In the genomic region with DNA sequence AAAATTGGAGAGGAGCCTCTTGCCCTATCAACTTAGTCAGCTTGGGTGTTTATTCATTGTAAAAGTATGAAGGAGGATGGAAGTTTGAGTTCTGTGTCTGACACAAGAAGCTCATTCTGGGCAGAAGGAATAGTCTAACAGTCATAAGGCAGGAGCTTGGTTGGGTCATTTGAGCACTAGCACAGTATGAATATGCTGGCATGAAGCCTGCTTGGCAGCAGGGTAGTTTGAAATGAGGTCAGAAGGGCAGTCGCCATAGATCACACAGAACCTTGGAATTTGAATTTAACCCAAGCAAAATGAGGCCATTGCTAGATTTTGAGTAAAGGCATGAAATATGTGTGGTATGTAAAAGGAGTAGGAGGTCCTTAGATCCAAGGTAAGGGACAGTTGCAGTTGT, we compare ENCODE assay signal across 26 mouse cellular contexts.
A peak's percentile ranks its signal among the peaks of the same experiment; 100 is the strongest.
DNase-seq lines count a peak whose midpoint lies in the region; ATAC-seq and TF ChIP-seq lines count a peak whose summit lies in the region.
"Had no signal": no experiment of that assay in that cellular context is flagged by ENCODE, and none has a peak within 500 bp of the region (broad histone marks: within the 10 kb centered on the region; RNA-seq: fewer than 3 reads in every experiment).

No protein-coding gene starts in this region.

- no peak for TF ChIP-seq CTCF in gastrocnemius, adult 2 months (IDR thresholded peaks at IDR 0.05)

- H3K9me3 ChIP-seq in midbrain, embryonic 15.5 days = no peaks in the 10 kb centered on the region
- H3K9me3 ChIP-seq: embryonic facial prominence, embryonic 12.5 days; forebrain, embryonic 15.5 days; G1E; heart, embryonic 15.5 days; hindbrain, embryonic 15.5 days; intestine, embryonic 15.5 days; midbrain, embryonic 13.5 days; neural tube, embryonic 13.5 days had no signal

- no peak overlapping the region for H3K4me3 ChIP-seq in midbrain, embryonic 15.5 days
- no peak overlapping the region for H3K4me3 ChIP-seq in gastrocnemius, adult 2 months
- H3K4me3 ChIP-seq: embryonic facial prominence, embryonic 12.5 days; forebrain, embryonic 15.5 days; heart, adult 2 months; heart, embryonic 15.5 days; hindbrain, embryonic 15.5 days; intestine, embryonic 15.5 days; layer of hippocampus, adult 2 months; midbrain, embryonic 13.5 days; neural tube, embryonic 13.5 days had no signal

- no peak overlapping the region for H3K27ac ChIP-seq in midbrain, embryonic 15.5 days
- H3K27ac ChIP-seq in gastrocnemius, adult 2 months = no peak overlapping the region
- H3K27ac ChIP-seq: embryonic facial prominence, embryonic 12.5 days; forebrain, embryonic 15.5 days; heart, adult 2 months; heart, embryonic 15.5 days; hindbrain, embryonic 15.5 days; intestine, embryonic 15.5 days; layer of hippocampus, adult 2 months; midbrain, embryonic 13.5 days; neural tube, embryonic 13.5 days had no signal

- H3K36me3 ChIP-seq in midbrain, embryonic 15.5 days (replicated peaks) = no peaks in the 10 kb centered on the region
- H3K36me3 ChIP-seq: embryonic facial prominence, embryonic 12.5 days; forebrain, embryonic 15.5 days; G1E; heart, embryonic 15.5 days; hindbrain, embryonic 15.5 days; intestine, embryonic 15.5 days; midbrain, embryonic 13.5 days; neural tube, embryonic 13.5 days had no signal

- no peaks in the 10 kb centered on the region for H3K27me3 ChIP-seq in midbrain, embryonic 15.5 days (replicated peaks)
- H3K27me3 ChIP-seq: embryonic facial prominence, embryonic 12.5 days; forebrain, embryonic 15.5 days; heart, embryonic 15.5 days; hindbrain, embryonic 15.5 days; intestine, embryonic 15.5 days; midbrain, embryonic 13.5 days; neural tube, embryonic 13.5 days had no signal

- H3K4me2 ChIP-seq in midbrain, embryonic 15.5 days = no peak overlapping the region
- H3K4me2 ChIP-seq: embryonic facial prominence, embryonic 12.5 days; forebrain, embryonic 15.5 days; heart, embryonic 15.5 days; hindbrain, embryonic 15.5 days; intestine, embryonic 15.5 days; midbrain, embryonic 13.5 days; neural tube, embryonic 13.5 days had no signal

- intact Hi-C loops in gastrocnemius, adult 2 months (cut with DNase I) = loop anchor here (5.0 to 10.0 kb wide), 3 partner anchors 141 to 521 kb away; a partner anchor contains a TSS

- peak; percentile 43 to 85 for DNase-seq in adrenal gland, adult (ENCODE audit: inconsistent age in 2 of 2, low spot score in 1 of 2)
- DNase-seq in adrenal gland, postnatal 4 days (ENCODE audit: low spot score in 2 of 2) = no peak
- peak; percentile 50 for DNase-seq in 3134 (ENCODE audit: extremely low read depth, insufficient read length, low spot score)
- peak; percentile 51 for DNase-seq in adrenal gland, postnatal 10 days
- DNase-seq in kidney, postnatal 10 days = peak; percentile 27
- no peak for DNase-seq in right cerebral cortex, postnatal 14 days
- no peak for DNase-seq in gastrocnemius, adult 2 months
- DNase-seq: cerebellum, adult 8-10 months; gastrocnemius, postnatal 25 days; heart, adult 2 months; heart, postnatal 4 days; left cerebral cortex, postnatal 4 days; liver; lung, adult 18-20 months; lung, postnatal 14 days; right cerebral cortex, postnatal 4 days had no signal

- 78% methylated on average over 1 of the region's 1 CpGs for WGBS in midbrain, embryonic 15.5 days

- H3K4me1 ChIP-seq in midbrain, embryonic 15.5 days = no peaks in the 10 kb centered on the region
- H3K4me1 ChIP-seq: embryonic facial prominence, embryonic 12.5 days; forebrain, embryonic 15.5 days; heart, embryonic 15.5 days; hindbrain, embryonic 15.5 days; intestine, embryonic 15.5 days; midbrain, embryonic 13.5 days; neural tube, embryonic 13.5 days had no signal

- H3K9ac ChIP-seq in midbrain, embryonic 15.5 days = no peak overlapping the region
- H3K9ac ChIP-seq: embryonic facial prominence, embryonic 12.5 days; forebrain, embryonic 15.5 days; heart, embryonic 15.5 days; hindbrain, embryonic 15.5 days; intestine, embryonic 15.5 days; midbrain, embryonic 13.5 days; neural tube, embryonic 13.5 days had no signal

- no peak for ATAC-seq in midbrain, embryonic 15.5 days (replicated peaks)
- ATAC-seq: forebrain, embryonic 15.5 days; intestine, embryonic 15.5 days; midbrain, embryonic 13.5 days had no signal

Comparison
In these comparisons a context has a peak if more than half of its experiments do, and no peak if none do; other contexts are left out.
1. DNase-seq: peak in adrenal gland, adult (2 of 2), 3134 (single experiment), adrenal gland, postnatal 10 days (single experiment) and kidney, postnatal 10 days (single experiment); none in adrenal gland, postnatal 4 days (0 of 2), right cerebral cortex, postnatal 14 days (single experiment) and gastrocnemius, adult 2 months (single experiment).